Mouse (Mus musculus) induced T-regulatory cell, adult 2 months (primary cell): ENCODE data around the gene Pdgfra.

Experiments
- DNase-seq: peaks from one replicate; pipeline ENCODE4 v3.0.0-alpha.2; 2012; ENCODE audit warnings: low read depth

The Pdgfra gene

GRCm38 (mm10) chr5:75152021-75152425 is at the start of gene Pdgfra:
Pdgfra (plus strand) TSS chr5:75152292.
- no peak for DNase-seq

GRCm38 (mm10) chr5:75106511-75106910 is 45.6 kb upstream of the Pdgfra start:
- DNase-seq = no peak

- DNase-seq = no peak
These were observed 42.7 kb upstream of the Pdgfra start for GRCm38 (mm10) chr5:75109368-75109767.

DNA sequence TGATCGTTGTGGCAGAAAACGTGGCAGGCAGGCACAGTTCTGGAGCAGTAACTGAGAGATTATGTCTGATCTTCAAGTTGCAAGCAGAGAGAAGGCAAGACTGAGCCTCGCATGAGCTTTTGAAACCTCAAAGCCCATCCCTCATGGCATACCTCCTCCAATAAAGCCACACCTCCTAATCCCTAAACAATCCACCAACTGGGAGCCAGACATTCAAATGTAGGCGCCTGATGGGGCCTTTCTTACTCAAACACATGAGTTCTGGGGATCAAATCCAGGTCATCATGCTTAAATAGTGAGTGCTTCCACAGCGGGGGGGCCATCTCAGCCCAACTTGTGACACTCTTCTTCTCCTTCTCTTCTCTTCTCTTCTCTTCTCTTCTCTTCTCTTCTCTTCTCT is 40.3 kb upstream of the Pdgfra start:
- no peak for DNase-seq

DNA sequence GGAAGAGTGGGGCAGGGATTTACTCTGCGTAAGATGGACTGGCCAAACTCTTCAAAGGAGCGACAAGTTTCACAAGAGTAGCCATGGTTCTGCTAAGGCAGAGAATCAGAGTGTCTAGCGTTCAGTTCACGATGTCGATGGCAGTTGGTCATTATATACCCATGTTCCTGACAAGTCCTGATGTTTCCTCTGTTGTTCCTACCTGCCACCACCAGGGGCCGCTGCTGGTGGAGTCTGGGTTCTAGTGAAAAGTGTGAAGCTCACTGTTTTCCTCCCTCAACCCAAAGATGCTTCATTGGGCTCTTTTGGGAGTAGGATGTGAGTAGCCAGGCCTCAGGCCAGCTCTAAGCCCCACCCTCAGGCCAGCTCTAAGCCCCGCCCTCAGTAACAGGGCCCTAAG is 33.3 kb upstream of the Pdgfra start:
- peak; percentile 52 for DNase-seq

DNA sequence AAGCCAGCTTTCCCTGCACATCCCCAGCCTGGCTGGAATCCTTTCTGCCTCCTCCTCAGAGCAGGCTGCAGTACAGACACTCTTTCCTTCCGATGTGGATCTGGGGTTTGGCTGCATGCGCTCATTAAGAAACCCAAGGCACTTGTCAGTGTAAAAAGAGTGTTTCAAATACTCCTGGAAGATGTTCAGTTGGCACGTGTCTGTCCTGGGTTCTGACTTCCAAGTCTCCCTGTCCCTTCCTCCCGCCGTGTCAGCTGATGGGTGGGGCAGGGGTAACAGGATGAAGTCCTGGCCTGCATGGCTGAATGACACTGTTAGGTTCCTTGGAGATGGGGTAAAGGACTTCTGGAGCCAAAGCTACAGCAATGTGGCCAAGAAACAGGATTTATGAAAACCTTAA is 30.4 kb upstream of the Pdgfra start:
- DNase-seq = no peak

- no peak for DNase-seq
These were observed 17.4 kb upstream of the Pdgfra start for GRCm38 (mm10) chr5:75134681-75135080.

DNA sequence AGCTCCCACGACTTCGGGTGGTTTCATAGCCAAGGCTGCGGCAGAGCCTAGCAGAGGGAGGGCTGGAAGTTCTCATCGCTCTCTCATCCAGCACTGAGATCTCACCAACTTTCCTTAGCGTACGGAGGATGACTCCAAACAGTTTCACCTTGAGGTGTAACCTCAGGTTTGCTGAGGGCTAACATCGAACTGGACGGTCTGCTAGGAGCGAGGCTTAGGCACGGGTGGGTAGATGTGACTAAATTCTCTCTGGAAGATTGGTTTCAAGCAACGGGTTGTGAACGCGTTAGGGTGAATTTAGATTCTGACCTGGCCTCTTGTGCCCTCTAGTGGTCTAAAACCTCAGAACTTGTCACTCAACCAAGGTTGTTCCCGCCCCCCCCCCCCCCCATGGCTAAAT is 9.0 kb upstream of the Pdgfra start:
- DNase-seq = peak; percentile 74

GRCm38 (mm10) chr5:75143767-75144166 is 8.3 kb upstream of the Pdgfra start:
- DNase-seq = no peak

DNA sequence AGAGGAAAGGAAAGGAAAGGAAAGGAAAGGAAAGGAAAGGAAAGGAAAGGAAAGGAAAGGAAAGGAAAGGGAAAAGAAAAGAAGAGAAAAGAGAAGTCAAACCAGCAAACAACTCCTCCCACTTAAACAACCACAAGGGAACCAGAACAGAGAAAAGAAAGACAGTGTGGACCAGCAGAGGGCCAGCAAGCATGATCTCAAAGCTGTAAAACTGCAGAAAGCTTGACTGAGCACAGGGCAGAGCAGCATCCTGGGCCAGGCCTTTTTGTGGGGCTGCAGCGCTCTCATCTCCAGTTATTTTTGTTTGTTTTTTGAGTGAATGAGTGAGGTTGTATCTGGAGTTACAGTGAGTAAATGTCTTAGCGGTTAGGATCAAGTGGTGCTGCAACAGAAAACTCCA is 6.8 kb upstream of the Pdgfra start:
- no peak for DNase-seq

- no peak for DNase-seq
These were observed 5.6 kb upstream of the Pdgfra start for GRCm38 (mm10) chr5:75146469-75146868.

- DNase-seq = no peak
These were observed 3.6 kb upstream of the Pdgfra start for GRCm38 (mm10) chr5:75148343-75149127.

- DNase-seq = no peak
These were observed 2.7 kb upstream of the Pdgfra start for GRCm38 (mm10) chr5:75149380-75149779.

DNA sequence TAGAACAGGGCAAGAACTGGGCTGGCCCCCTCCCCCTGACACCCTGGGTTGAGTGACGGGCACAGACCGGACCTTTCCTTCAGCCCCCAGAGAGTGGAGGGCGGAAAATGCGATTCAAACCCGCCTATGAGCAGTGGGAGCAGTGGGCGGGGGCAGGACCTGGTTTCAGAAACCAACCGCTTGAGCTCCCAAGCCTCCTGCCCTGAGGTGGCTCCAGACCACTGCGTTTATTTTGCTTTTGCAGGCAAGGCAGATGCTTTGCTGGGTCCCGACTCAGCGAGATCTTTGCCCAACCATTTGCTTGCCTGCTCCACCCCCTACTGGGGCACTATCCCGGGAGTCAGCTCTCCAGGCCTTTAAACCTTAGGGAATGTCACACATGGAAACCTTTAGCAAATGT is 2.2 kb upstream of the Pdgfra start:
- no peak for DNase-seq

- no peak for DNase-seq
These were observed 1.6 kb upstream of the Pdgfra start for GRCm38 (mm10) chr5:75150341-75150981.

DNA sequence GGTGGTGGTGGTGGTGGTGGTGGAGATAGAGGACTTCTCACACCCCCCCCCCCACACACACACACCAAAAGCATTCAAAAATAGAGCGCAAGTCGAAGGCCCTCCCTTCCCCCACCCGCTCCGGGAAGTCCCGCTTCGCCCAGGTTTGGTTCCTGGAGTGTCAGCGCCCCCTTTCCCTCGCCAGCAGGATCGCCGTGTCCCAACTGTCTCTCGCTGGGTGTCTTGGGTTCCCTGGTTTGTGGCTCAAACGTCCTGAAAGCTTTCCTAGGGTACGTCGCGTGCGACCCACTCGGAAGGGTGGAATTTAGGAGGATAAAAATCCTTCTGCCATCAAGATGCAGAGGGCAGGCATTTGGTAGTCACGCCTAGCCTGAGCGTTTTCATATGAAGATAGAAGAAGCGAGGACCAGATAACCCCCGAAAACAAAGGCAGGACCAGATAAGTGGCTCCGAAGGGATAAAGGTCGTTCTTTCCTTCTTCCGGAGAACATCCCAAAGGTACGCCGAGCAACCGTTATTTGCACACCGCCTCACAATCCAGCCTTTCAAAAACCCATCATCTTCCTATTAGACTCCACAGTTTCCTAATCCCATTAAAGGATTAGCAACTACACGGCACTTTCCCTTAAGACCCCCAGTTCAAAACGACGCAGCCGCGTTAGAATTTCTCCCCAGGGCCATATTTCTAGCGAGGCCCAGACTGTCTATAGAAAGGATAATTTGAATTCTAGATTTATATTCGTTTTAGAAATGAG is 769 bp upstream of the Pdgfra start:
- peak; percentile 34 for DNase-seq

DNA sequence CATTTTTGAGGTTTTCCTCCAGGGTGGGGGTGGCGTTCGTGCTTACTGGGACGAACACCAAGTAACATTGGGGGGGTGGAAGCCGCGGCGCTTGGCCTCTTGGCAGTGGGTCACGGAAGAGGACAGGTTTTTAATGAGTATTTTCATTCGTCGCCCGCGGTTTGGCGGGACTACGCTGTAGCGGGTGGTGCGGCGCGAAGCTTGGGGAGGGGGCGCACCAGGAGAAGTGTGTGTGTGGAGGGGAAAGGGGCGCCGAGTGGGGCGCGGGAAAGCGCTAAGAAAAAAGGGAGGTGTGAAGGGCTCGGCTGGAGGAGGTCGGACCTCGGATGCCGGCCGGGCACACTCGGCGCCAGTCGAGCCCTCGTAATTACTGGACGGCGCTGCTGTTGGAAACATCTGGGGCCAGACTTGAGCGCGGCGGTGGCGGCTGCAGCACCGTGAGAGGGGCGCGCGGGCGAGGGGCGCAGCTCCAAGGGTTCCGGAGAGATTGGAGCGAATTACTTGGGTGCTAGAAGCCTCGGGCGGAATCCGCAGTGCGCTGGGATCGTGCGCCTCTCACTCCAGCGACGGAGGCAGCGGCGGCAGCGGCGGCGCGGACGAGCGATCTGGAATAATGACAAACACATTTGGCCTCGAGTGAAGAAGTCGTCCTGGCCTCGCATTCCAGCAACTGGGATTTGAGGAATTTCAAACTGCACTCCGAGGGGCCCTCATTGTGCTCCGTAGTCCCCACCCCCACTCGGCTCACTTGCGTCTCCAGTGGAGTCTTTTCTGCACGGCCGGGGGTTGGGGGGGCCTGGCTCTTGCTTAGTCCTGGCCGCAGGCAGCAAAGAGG is 916 bp downstream of the Pdgfra start:
- DNase-seq = no peak

DNA sequence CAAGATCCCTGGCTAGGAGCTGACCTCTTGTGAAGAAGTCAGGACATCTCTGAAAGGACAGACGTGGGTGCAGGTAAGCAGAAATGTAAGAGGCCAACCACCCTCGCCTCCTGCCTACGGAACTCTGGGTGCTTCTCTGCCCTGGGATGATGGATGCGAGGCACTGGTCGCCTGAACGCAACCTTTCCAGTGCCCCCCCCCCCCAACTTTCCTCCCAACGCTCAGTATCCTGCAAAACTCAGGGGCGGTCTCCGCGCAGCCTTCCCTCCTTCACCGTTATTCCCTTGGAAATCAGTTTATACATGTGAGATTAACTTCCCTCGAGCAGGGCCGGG is 1.5 kb downstream of the Pdgfra start:
- DNase-seq = no peak

DNA sequence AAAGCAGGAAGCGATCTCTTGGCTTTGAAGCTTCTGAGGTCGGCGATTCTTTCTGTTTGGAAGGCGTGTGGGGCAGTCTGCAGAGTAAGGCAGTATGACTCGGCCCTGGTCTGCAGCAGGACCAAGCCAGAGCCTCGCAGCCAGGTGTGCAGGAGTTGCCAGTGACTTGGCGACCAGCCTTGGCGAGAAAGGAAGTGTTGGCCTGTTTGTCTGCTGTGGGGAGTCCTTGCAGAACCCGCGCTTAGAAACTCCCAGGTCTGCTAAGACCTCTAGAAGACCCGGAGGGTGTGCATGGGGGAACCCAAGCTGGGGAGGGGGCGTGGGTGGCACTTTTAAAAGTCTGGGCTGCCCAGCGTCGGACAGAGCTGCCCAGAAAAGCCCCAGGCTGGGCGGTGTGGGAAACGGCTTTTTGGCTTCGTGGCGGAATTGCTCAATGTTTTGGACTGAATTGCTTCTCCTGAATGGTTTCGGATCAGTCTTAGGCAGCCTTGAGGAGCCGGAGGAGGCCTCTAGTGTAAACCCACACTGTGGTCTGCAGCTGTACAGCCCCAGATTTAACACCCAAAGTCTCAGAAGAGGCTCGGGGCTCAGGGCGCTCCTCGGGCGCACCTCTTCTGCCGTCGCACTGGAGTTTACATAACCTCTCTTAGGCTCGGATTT is 2.0 kb downstream of the Pdgfra start:
- DNase-seq = no peak

- DNase-seq = no peak
These were observed 2.6 kb downstream of the Pdgfra start for GRCm38 (mm10) chr5:75154621-75155235.

- no peak for DNase-seq
These were observed 3.2 kb downstream of the Pdgfra start for GRCm38 (mm10) chr5:75155281-75155680.
